Mouse (Mus musculus): ENCODE measurements around the gene Plbd2.
"Not testable (repeated sequence)": the region's sequence is repeated elsewhere in the genome, so short reads cannot be mapped to it uniquely, and the experiment has no call there.

Plbd2 gene

DNA sequence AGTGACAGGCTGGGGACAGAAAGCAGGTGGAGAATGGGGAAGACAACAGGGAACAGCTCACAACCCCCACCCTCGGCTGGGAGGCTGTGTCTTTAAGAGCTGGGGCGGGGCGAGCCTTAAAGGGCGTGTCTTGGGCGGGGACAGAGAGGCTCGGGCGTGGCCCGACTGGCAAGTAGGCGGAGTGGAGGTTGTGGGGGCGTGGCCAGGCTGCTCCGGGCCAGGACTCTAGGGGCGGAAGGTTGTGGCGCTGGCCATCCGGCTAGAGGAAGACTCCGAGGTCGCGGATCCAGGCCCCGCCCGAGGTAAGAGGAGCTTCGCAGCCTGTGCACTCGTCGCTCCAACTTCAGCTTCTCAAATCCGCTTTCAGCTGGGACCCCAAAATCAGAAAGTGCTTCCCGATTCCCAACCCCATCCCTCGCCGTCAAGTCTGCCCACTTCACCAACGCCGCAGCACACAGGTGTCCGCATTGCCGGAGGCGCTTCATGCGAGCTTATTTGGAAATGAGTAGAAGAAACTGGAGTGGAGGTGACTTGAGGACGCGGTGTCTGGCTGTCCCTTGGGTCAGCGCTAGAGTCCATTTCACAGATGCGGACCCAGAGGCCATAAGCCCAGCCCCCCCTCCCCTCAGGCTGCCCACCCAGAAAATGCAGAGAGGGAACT is 7.7 kb upstream of the Plbd2 start, which contains the start of gene Slc8b1:
Gene Slc8b1 (plus strand): TSS at position 187 of the 661 bp plus-strand sequence.
- DNase-seq = peak; percentile 88 to 94

DNA sequence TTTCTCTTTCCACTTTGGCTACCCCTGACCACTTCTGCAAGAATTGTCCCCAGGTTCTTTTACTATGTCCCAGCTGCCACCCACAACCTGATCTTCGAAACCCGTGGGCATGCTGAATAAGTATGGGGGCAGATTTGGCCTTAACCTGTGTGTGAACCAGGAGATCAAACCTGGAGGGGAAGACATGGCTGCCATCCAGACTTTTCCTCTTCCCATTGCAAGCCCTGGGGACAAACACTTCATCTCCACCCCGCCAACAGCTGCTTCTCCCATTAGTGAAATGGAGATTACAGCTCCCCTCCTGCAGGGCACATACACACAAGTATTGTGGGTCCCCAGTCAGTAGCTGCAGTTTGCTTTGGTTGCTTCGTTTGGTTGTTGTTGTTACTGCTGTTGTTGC is 3.9 kb upstream of the Plbd2 start:
- DNase-seq = no peak

- no peak for DNase-seq
Observed at GRCm38 (mm10) chr5:120506490-120506889, 3.1 kb upstream of the Plbd2 start.

- no peak for DNase-seq
Observed at GRCm38 (mm10) chr5:120505781-120506180, 2.4 kb upstream of the Plbd2 start.

DNA sequence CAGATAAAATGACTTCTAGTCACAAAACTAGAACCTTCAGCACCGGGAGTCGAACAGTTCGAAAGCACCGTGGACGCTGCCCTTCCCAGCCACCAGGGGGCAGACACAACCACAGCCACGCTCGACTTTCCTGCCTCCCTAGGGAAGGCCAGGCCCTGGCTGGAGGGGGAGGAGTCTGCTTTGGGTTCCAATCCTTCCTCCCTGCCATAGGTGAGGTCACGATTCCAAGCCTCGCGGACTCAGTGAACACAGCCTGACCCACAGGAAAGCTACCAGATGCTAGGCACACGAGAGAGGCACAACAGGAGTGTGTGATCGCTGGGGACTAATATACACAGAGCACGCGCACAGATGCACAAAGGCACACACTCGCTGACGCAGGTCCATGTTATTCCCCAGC is 1.9 kb upstream of the Plbd2 start:
- peak; percentile 87 to 89 for DNase-seq

DNA sequence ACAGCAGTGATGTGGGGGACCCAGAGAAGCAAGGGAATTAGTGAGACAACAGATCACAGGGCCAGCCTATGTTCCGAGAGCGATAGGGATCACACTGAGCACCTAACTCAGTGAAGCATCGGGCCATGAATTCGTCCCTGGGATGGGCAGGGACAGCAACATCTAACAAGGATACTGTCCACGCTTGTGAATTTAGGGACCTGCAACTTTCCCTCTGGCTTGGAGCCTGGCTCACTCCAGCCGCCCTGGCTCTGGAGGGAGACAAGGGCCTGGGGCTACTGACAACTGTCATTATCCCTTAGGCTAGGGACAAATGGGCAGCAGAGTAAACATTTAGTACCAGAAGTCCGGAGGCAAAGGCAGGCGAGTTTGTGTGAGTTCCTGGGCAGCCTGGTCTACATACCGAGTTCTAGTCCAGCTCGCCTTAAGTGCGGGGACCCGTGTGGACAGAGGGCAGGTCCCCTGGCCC is 716 bp downstream of the Plbd2 start:
- no peak for DNase-seq

- DNase-seq = peak in 1 of 2 experiments; percentile 36
Observed at GRCm38 (mm10) chr5:120502147-120502621, 1.2 kb downstream of the Plbd2 start.

GRCm38 (mm10) chr5:120500609-120501008 is 2.8 kb downstream of the Plbd2 start:
- not testable (repeated sequence) for DNase-seq

- no peak for DNase-seq
Observed at GRCm38 (mm10) chr5:120499202-120499601, 4.2 kb downstream of the Plbd2 start.

GRCm38 (mm10) chr5:120497071-120497470 is 6.4 kb downstream of the Plbd2 start:
- DNase-seq = no peak

- no peak for DNase-seq
Observed at GRCm38 (mm10) chr5:120495703-120496226, 7.7 kb downstream of the Plbd2 start.

DNA sequence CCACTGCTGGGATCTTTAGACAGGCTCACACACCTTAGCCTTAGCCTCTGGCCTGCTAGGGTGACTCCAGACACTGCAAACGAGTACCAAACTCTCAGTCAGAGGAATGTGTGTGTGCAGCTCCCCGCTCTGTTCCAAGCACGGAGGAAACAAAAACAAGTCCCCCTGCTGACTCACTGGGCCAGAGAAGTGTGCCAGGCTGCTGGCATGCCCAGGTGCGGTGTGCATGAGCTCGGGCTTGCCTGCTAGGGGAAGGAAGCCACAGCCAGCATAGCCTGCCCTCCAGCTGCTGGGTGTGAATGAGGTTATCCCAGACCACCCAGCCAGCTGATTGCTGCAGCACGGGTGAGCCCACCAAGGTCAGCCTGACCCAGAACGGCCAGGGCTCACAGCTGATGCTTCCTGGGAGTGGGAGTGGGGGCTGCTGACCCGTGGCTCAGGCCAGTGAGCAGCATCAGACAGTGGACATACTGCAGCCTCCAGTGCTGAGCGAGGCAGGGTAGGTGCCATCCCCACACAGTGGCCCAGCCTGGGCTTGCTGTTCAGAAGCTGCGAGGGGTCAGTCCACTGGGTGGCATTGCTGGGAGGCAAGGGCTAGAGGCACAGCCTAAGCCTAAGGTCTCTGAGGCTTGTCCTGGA is 8.2 kb downstream of the Plbd2 start:
- peak; percentile 42 to 57 for DNase-seq

DNA sequence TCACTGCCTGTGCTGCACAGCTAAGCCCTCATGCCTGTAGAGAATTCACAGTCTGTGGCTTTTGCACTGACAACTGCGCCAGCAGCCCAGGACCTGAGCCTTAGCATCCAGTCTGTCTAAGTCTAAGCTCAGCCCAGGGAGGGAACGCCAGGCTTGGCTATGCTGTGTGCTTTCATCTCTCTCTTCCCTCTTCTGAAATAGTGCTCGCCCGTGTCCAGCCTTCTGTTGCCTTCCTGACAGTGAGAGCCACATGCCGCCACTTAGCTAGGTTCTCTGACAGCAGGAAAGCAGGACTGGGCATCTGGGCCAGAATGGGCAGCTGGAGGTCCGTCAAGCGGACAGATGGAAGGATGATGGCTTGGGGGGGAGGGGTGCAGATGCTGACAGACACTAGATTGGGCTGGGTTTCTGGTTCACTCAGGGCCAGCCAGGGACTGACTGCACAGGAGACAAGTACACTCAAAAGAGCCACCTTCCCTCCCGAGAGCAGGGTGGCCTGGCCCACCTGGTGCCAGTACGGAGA is 9.5 kb downstream of the Plbd2 start:
- no peak for DNase-seq

DNA sequence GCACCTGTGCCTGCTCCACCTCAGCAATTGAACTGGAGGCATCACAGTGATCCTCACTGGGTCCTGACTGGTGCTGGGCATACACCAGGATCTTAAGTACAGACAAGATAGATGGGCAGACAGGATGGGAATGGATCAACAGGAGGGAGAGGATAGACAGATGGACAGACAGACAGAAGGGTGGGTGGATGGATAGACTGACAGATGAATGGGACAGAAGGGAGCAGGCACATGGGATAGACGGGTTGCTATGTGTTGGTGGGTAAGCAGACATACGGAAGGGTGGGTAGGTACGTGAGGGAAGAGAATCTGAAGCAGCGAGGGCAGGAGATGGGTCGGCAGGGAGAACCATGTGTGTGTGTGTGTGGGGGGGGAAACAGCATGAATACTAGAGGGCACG is 10.0 kb downstream of the Plbd2 start:
- DNase-seq = no peak

- peak; percentile 38 to 57 for DNase-seq
Observed at GRCm38 (mm10) chr5:120492437-120492836, 11.0 kb downstream of the Plbd2 start.

- peak; percentile 67 to 81 for DNase-seq
Observed at GRCm38 (mm10) chr5:120490679-120491192, 12.7 kb downstream of the Plbd2 start.

DNA sequence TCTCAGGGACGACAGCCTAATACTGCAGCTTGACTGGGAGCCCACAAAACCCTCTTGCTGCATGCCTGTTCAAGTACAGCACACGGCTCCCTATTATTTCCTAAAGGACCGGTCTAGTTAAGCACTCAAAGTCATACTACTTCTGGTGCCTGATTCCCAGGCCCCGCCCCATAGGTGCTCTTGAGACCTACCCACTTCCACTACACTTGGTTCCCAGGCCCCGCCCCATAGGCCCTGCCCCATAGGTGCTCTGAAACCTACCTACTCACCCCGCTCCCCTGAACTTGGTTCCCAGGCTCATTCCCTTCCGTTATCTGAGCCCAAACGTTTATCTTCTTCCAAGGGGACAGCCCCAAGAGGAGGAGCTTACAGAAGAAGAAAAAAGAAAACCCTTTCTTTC is 15.6 kb downstream of the Plbd2 start:
- DNase-seq = no peak

DNA sequence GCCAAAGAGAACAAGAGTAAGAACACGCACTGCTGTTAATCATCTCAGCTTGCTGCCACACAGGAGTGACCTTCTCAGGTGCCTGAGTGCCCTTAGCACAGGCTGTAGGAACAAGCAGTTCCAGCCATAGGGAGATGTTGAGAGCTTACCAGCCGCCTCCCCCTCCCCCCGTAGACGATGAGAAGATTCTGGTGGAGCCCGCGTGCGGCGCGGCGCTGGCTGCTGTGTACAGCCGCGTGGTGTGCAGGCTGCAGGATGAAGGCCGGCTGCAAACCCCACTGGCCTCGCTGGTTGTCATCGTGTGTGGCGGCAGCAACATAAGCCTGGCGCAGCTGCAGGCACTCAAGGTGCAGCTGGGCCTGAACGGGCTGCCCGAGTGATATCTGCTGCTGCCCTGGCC is 20.0 kb downstream of the Plbd2 start:
- DNase-seq = no peak

DNA sequence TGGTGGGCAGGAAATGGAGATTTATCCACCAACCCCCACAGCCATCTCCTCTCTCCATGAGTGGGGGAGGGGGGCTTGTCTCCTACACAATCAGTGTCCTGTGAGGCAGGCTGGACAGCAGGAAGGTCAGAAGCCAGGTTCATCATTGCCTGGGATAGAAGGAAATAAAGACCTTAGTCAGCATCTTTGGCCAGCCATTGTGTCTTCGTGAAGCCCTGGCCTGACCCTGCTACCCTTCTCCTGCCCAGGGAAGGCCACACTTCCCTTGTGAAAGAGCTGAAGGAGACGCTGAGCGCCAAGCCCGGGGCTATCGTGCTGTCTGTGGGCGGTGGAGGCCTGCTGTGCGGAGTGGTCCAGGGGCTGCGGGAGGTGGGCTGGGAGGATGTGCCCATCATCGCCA is 22.2 kb downstream of the Plbd2 start:
- DNase-seq = no peak

GRCm38 (mm10) chr5:120479538-120479937 is 23.9 kb downstream of the Plbd2 start:
- DNase-seq = no peak

- DNase-seq = no peak
Observed at GRCm38 (mm10) chr5:120477993-120478392, 25.4 kb downstream of the Plbd2 start.

DNA sequence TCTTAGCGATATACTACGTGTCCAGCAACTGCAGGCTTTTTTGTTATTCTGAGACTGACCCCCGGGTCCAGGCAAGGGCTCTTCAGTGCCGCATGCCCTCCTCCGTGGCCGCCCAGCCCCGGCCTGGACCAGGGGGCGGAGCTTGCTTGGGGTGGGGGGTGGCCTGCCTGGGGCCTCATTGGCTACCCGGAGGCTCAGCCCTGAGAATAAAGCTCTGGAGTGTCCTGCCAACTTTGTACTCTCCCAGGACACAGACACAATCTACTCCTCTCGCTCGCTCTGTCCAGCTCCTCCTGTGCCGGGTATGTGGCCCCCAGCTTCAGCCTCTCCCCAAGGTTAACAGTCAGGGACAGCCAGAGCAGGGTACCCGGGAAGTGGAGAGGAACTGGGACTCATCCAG is 27.1 kb downstream of the Plbd2 start, which contains the start of gene Sds:
Gene Sds (plus strand): TSS at position 231 of the 400 bp plus-strand sequence.
- no peak for DNase-seq

DNA sequence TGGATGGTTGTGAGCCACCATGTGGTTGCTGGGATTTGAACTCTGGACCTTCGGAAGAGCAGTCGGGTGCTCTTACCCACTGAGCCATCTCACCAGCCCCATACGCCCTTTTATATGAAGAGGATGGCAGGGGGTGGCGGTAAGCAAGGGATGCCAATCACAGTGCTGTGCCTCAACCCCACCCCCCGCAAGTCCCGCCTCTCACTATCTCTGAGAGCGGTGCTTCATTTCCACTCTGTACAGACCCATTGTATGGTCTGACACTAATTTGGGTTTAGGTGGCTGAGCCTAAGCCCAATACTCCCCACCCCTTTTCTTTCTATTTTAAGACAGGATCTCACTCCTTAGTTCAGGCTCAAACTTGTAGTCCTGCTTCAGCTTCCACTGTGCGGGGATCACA is 27.6 kb downstream of the Plbd2 start:
- no peak for DNase-seq

All from cerebellum, postnatal 25 days (tissue).